Mouse (Mus musculus): ENCODE measurements at regions not wholly inside any gene's neighbourhood (a gene's known extent, or its start where the extent isn't known, plus 50 kb on each side); places are given as distances from the start of the nearest gene placed in this dataset.

- Histone ChIP-seq H3K4me2 (replicated peaks; ENCODE audit: low read depth, low read length) (no peak overlapping the region), H3K9me3 (ENCODE audit: control insufficient read depth, low read length) (no peaks in the 10 kb centered on the region), H3K9ac (ENCODE audit: low read depth, low read length) (no peak overlapping the region), H3K4me1 (replicated peaks; ENCODE audit: control insufficient read depth, insufficient read depth, low read length) (no peaks in the 10 kb centered on the region), H3K27me3 (ENCODE audit: control insufficient read depth, insufficient read depth, low read length) (no peaks in the 10 kb centered on the region), H3K4me3 (ENCODE audit: low read depth, low read length) (no peak overlapping the region), H3K36me3 (ENCODE audit: control insufficient read depth, insufficient read depth, low read length) (no peaks in the 10 kb centered on the region), H3K27ac (ENCODE audit: low read depth, low read length) (no peak overlapping the region)
- 84% methylated on average over 4 of the region's 4 CpGs for WGBS
- no peak for DNase-seq (ENCODE audit: low spot score)
- ATAC-seq (ENCODE audit: low FRiP score), result no peak
Measured at GRCm38 (mm10) chr3:52496965-52497364, 228.8 kb downstream of the Foxo1 start.

- Histone ChIP-seq H3K36me3 (ENCODE audit: control insufficient read depth, insufficient read depth, low read length) (no peaks in the 10 kb centered on the region), H3K9ac (ENCODE audit: low read depth, low read length) (no peak overlapping the region), H3K27me3 (ENCODE audit: control insufficient read depth, insufficient read depth, low read length) (no peaks in the 10 kb centered on the region), H3K4me3 (ENCODE audit: low read depth, low read length) (no peak overlapping the region), H3K4me2 (replicated peaks; ENCODE audit: low read depth, low read length) (no peak overlapping the region), H3K4me1 (replicated peaks; ENCODE audit: control insufficient read depth, insufficient read depth, low read length) (no peaks in the 10 kb centered on the region), H3K27ac (ENCODE audit: low read depth, low read length) (no peak overlapping the region), H3K9me3 (ENCODE audit: control insufficient read depth, low read length) (no peaks in the 10 kb centered on the region)
- ATAC-seq (ENCODE audit: low FRiP score), result no peak
- no peak for DNase-seq (ENCODE audit: low spot score)
Measured at GRCm38 (mm10) chr3:52495401-52495800, 227.3 kb downstream of the Foxo1 start.

GRCm38 (mm10) chr3:52494924-52495323, 226.8 kb downstream of the Foxo1 start:
- H3K36me3 ChIP-seq (ENCODE audit: control insufficient read depth, insufficient read depth, low read length), result no peaks in the 10 kb centered on the region
- 83% methylated on average over 2 of the region's 2 CpGs for WGBS
- H3K27me3 ChIP-seq (ENCODE audit: control insufficient read depth, insufficient read depth, low read length), result no peaks in the 10 kb centered on the region
- no peak for DNase-seq (ENCODE audit: low spot score)
- H3K27ac ChIP-seq (ENCODE audit: low read depth, low read length), result no peak overlapping the region
- H3K9ac ChIP-seq (ENCODE audit: low read depth, low read length), result no peak overlapping the region
- no peak for ATAC-seq (ENCODE audit: low FRiP score)
- no peak overlapping the region for H3K4me3 ChIP-seq (ENCODE audit: low read depth, low read length)
- no peak overlapping the region for H3K4me2 ChIP-seq (replicated peaks; ENCODE audit: low read depth, low read length)
- no peaks in the 10 kb centered on the region for H3K9me3 ChIP-seq (ENCODE audit: control insufficient read depth, low read length)
- H3K4me1 ChIP-seq (replicated peaks; ENCODE audit: control insufficient read depth, insufficient read depth, low read length), result no peaks in the 10 kb centered on the region

- Histone ChIP-seq H3K27ac (ENCODE audit: low read depth, low read length) (no peak overlapping the region), H3K4me3 (ENCODE audit: low read depth, low read length) (no peak overlapping the region), H3K4me1 (replicated peaks; ENCODE audit: control insufficient read depth, insufficient read depth, low read length) (no peaks in the 10 kb centered on the region), H3K27me3 (ENCODE audit: control insufficient read depth, insufficient read depth, low read length) (no peaks in the 10 kb centered on the region), H3K9ac (ENCODE audit: low read depth, low read length) (no peak overlapping the region), H3K9me3 (ENCODE audit: control insufficient read depth, low read length) (no peaks in the 10 kb centered on the region), H3K36me3 (ENCODE audit: control insufficient read depth, insufficient read depth, low read length) (no peaks in the 10 kb centered on the region), H3K4me2 (replicated peaks; ENCODE audit: low read depth, low read length) (no peak overlapping the region)
- no peak for ATAC-seq (ENCODE audit: low FRiP score)
- DNase-seq (ENCODE audit: low spot score), result no peak
- WGBS, result 87% methylated on average over 5 of the region's 5 CpGs
Measured at GRCm38 (mm10) chr3:52479186-52479585, 211.1 kb downstream of the Foxo1 start.

- Histone ChIP-seq H3K27me3 (ENCODE audit: control insufficient read depth, insufficient read depth, low read length) (no peaks in the 10 kb centered on the region), H3K4me3 (ENCODE audit: low read depth, low read length) (no peak overlapping the region), H3K36me3 (ENCODE audit: control insufficient read depth, insufficient read depth, low read length) (no peaks in the 10 kb centered on the region), H3K4me1 (replicated peaks; ENCODE audit: control insufficient read depth, insufficient read depth, low read length) (no peaks in the 10 kb centered on the region), H3K9ac (ENCODE audit: low read depth, low read length) (no peak overlapping the region), H3K27ac (ENCODE audit: low read depth, low read length) (no peak overlapping the region), H3K4me2 (replicated peaks; ENCODE audit: low read depth, low read length) (no peak overlapping the region), H3K9me3 (ENCODE audit: control insufficient read depth, low read length) (peaks cover 8% of the 10 kb centered on the region; the same call in 1 of the 2 replicates)
- 85% methylated on average over 4 of the region's 4 CpGs for WGBS
- DNase-seq (ENCODE audit: low spot score) (no peak), ATAC-seq (ENCODE audit: low FRiP score) (no peak)
Measured at GRCm38 (mm10) chr3:52469900-52470299, 201.8 kb downstream of the Foxo1 start.

- H3K27me3 ChIP-seq (ENCODE audit: control insufficient read depth, insufficient read depth, low read length), result no peaks in the 10 kb centered on the region
- peaks cover 8% of the 10 kb centered on the region; the same call in 1 of the 2 replicates for H3K9me3 ChIP-seq (ENCODE audit: control insufficient read depth, low read length)
- ATAC-seq (ENCODE audit: low FRiP score), result no peak
- no peak overlapping the region for H3K4me2 ChIP-seq (replicated peaks; ENCODE audit: low read depth, low read length)
- no peak overlapping the region for H3K4me3 ChIP-seq (ENCODE audit: low read depth, low read length)
- H3K27ac ChIP-seq (ENCODE audit: low read depth, low read length), result no peak overlapping the region
- no peak overlapping the region for H3K9ac ChIP-seq (ENCODE audit: low read depth, low read length)
- WGBS, result 87% methylated on average over 5 of the region's 5 CpGs
- no peaks in the 10 kb centered on the region for H3K4me1 ChIP-seq (replicated peaks; ENCODE audit: control insufficient read depth, insufficient read depth, low read length)
- no peak for DNase-seq (ENCODE audit: low spot score)
- H3K36me3 ChIP-seq (ENCODE audit: control insufficient read depth, insufficient read depth, low read length), result no peaks in the 10 kb centered on the region
Measured at GRCm38 (mm10) chr3:52469397-52469796, 201.3 kb downstream of the Foxo1 start.

- Histone ChIP-seq H3K27ac (ENCODE audit: low read depth, low read length) (no peak overlapping the region), H3K9ac (ENCODE audit: low read depth, low read length) (no peak overlapping the region), H3K36me3 (ENCODE audit: control insufficient read depth, insufficient read depth, low read length) (no peaks in the 10 kb centered on the region), H3K27me3 (ENCODE audit: control insufficient read depth, insufficient read depth, low read length) (no peaks in the 10 kb centered on the region), H3K9me3 (ENCODE audit: control insufficient read depth, low read length) (peaks cover 8% of the 10 kb centered on the region; the same call in 1 of the 2 replicates), H3K4me1 (replicated peaks; ENCODE audit: control insufficient read depth, insufficient read depth, low read length) (no peaks in the 10 kb centered on the region), H3K4me2 (replicated peaks; ENCODE audit: low read depth, low read length) (no peak overlapping the region), H3K4me3 (ENCODE audit: low read depth, low read length) (no peak overlapping the region)
- no peak for DNase-seq (ENCODE audit: low spot score)
- no peak for ATAC-seq (ENCODE audit: low FRiP score)
- 89% methylated on average over 8 of the region's 8 CpGs for whole genome bisulfite sequencing
Measured at GRCm38 (mm10) chr3:52468326-52468725, 200.2 kb downstream of the Foxo1 start.

GRCm38 (mm10) chr3:52467876-52468275, 199.7 kb downstream of the Foxo1 start:
- Histone ChIP-seq H3K27ac (ENCODE audit: low read depth, low read length) (no peak overlapping the region), H3K27me3 (ENCODE audit: control insufficient read depth, insufficient read depth, low read length) (no peaks in the 10 kb centered on the region), H3K9ac (ENCODE audit: low read depth, low read length) (no peak overlapping the region), H3K36me3 (ENCODE audit: control insufficient read depth, insufficient read depth, low read length) (no peaks in the 10 kb centered on the region), H3K4me3 (ENCODE audit: low read depth, low read length) (no peak overlapping the region), H3K4me2 (replicated peaks; ENCODE audit: low read depth, low read length) (no peak overlapping the region), H3K9me3 (ENCODE audit: control insufficient read depth, low read length) (peaks cover 8% of the 10 kb centered on the region; the same call in 1 of the 2 replicates), H3K4me1 (replicated peaks; ENCODE audit: control insufficient read depth, insufficient read depth, low read length) (no peaks in the 10 kb centered on the region)
- no peak for ATAC-seq (ENCODE audit: low FRiP score)
- WGBS, result 78% methylated on average over 3 of the region's 3 CpGs
- no peak for DNase-seq (ENCODE audit: low spot score)

- no peaks in the 10 kb centered on the region for H3K27me3 ChIP-seq (ENCODE audit: control insufficient read depth, insufficient read depth, low read length)
- 65% methylated on average over 11 of the region's 11 CpGs for WGBS
- DNase-seq (ENCODE audit: low spot score), result peak; percentile 29
- H3K36me3 ChIP-seq (ENCODE audit: control insufficient read depth, insufficient read depth, low read length), result no peaks in the 10 kb centered on the region
- peak; percentile 54; the same call in 1 of the 2 replicates for ATAC-seq (ENCODE audit: low FRiP score)
- H3K4me2 ChIP-seq (replicated peaks; ENCODE audit: low read depth, low read length), result no peak overlapping the region
- no peak overlapping the region for H3K27ac ChIP-seq (ENCODE audit: low read depth, low read length)
- no peaks in the 10 kb centered on the region for H3K4me1 ChIP-seq (replicated peaks; ENCODE audit: control insufficient read depth, insufficient read depth, low read length)
- no peak overlapping the region for H3K9ac ChIP-seq (ENCODE audit: low read depth, low read length)
- H3K4me3 ChIP-seq (ENCODE audit: low read depth, low read length), result no peak overlapping the region
- H3K9me3 ChIP-seq (ENCODE audit: control insufficient read depth, low read length), result peaks cover 8% of the 10 kb centered on the region; the same call in 1 of the 2 replicates
Measured at GRCm38 (mm10) chr3:52466984-52467565, 198.9 kb downstream of the Foxo1 start.

Measured in hindbrain, embryonic 11.5 days (tissue).